Mouse (Mus musculus) gastrocnemius, adult 18-20 months (tissue): ENCODE measurements at regions not wholly inside any gene's neighbourhood (a gene's known extent, or its start where the extent isn't known, plus 50 kb on each side); places are given as distances from the start of the nearest gene placed in this dataset.

Source experiments
- DNase-seq: peaks from one replicate; pipeline ENCODE4 v3.0.0; 2021; ENCODE audit warnings: low spot score

- DNase-seq = no peak
These were observed 64.6 kb upstream of the Lhfpl2 start for GRCm38 (mm10) chr13:93992961-93993360.

GRCm38 (mm10) chr13:93995423-93995822, 62.2 kb upstream of the Lhfpl2 start:
- no peak for DNase-seq

DNA sequence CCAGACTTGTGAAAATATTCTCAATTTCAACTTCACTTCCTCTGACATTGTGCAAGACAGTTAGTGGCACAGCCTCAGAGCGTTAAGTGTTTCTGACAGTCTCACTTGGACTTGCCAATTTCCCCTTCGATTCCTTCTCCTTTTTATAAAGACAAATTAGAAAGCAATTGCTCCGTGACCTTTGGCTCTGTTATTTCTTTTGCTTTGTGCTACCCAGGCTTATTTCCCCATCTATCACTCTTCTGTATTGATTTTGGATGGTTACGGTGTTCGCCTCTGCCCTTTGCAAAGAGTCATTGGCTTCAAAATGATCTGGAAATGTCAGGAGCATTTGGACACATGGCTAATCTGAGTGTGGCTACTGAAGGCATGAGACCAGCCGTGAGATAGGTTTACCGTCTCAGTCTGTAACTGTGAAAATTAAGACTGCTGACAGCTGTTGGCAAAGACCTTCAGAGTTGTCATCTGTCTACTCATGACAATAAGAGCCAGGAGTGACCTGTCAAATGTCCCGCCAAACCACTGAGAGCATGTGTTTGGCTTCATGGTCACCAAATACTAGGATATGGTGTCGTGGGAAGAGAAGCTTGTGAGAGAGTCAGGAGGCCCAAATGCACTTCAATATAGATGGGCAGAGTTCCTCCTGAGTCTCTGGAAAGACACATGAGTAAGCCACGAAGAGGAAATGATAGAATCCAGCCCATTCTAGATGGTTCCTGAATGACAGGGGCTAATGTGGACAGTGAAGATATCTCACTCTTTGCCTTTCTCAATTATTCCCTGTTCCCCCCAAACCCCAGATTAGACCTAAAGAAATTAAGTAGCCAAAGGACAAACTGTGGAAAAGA, 60.8 kb upstream of the Lhfpl2 start:
- peak; percentile 16 for DNase-seq

GRCm38 (mm10) chr13:93997981-93998380, 59.6 kb upstream of the Lhfpl2 start:
- no peak for DNase-seq

DNA sequence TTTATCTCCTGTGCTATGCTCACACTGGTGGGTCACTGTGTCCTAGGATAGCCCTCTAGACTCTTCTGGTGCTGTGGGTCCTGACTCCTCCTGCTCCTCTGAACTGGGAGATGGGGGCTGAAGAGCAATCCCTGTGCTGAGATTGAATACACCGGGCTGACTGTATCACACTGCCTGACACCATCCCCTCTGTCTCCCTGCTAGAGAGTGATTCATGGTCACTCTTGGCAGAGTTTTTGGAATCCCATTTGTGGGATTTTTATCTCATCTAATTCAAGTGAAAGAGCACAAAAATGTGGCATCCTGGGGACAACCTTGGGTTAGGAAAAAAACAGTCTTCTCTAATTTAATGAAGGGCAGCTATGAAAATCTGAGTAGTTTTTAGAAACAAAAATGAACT, 59.2 kb upstream of the Lhfpl2 start:
- DNase-seq = no peak

- no peak for DNase-seq
These were observed 53.8 kb upstream of the Lhfpl2 start for GRCm38 (mm10) chr13:94003816-94004215.

DNA sequence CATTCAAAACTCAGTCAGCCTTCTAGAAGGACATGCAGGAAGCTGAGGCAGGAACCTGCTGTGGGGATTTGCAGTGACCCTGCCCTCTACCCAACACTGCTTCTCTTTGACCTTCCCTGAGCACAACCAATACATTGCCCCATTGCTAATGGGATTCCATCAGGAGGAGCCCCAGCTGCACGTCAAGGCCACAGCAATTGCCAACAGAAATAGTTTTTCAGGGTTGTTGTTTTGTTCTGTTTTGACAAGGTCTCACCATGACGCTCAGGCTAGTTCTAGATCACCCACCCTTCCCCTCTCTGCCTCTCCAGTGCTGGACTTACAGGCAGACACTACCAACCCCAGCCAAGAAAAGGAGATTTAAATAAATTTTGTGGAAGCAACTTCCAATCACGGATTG, 53.2 kb upstream of the Lhfpl2 start:
- no peak for DNase-seq

DNA sequence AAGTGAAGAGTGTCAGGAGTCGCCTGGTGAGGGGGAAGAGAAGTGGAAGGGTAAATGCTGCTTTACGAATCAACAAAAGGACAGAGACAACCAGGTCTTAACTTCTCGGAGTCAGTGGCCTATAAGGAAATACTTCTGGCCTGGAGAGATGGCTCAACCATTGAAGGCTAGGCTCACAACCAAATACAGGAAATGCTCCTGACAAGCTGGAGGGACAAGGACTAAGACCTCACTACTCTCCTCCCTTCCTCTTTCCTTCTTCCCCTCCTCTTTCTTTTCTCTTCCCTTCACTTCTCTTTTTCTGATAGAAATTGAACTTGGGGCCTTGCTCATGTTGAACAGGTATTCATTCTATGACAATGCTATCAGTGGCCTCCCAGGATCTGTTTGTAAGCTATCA, 51.7 kb upstream of the Lhfpl2 start:
- no peak for DNase-seq
